Mouse (Mus musculus) G1E (cell line): ENCODE measurements around the gene Nicn1. TPM values are rescaled to one million over a fixed set of nuclear protein-coding genes. Genes with fewer than 3 reads are reported as not detected.
"Not testable (repeated sequence)": the region's sequence is repeated elsewhere in the genome, so short reads cannot be mapped to it uniquely, and the experiment has no call there.

Experiments used
- ATAC-seq: 2 replicates; pipeline ENCODE4 v1.8.0; 2016; ENCODE audit warnings: mild to moderate bottlenecking; ENCODE audit not compliant: insufficient number of reproducible peaks, poor library complexity, low FRiP score, severe bottlenecking; ENCODE audit errors: extremely low read depth
- DNase-seq: peaks from one replicate; pipeline ENCODE4 v3.0.0; 2012; ENCODE audit warnings: low spot score
- H3K27me3 ChIP-seq: 2 replicates; pipeline ENCODE4 v1.6.1; 2012; ENCODE audit warnings: mild to moderate bottlenecking, low read length, inconsistent platforms; ENCODE audit not compliant: insufficient read depth
- H3K36me3 ChIP-seq: replicated peaks from 2 replicates; pipeline ENCODE3; 2012; ENCODE audit warnings: mild to moderate bottlenecking, inconsistent platforms
- H3K4me1 ChIP-seq: 2 replicates; pipeline ENCODE4 v1.6.1; 2012; ENCODE audit warnings: low read depth, low read length, inconsistent platforms, mixed read lengths; ENCODE audit not compliant: insufficient read depth
- H3K4me3 ChIP-seq: 2 replicates; pipeline ENCODE4 v1.5.1; 2012; ENCODE audit warnings: low read depth, mild to moderate bottlenecking, inconsistent platforms, low read length, moderate library complexity, mixed read lengths
- H3K9me3 ChIP-seq: replicated peaks from 2 replicates; pipeline ENCODE4 v1.6.1; 2012; ENCODE audit warnings: inconsistent platforms
- CTCF ChIP-seq: IDR thresholded peaks from 2 replicates; pipeline ENCODE4 v1.5.1; 2012; ENCODE audit warnings: low read depth, low read length, inconsistent platforms, mixed read lengths
- GATA1 ChIP-seq: IDR thresholded peaks from 2 replicates; pipeline ENCODE4 v1.6.1; 2012; ENCODE audit warnings: borderline replicate concordance, low read length, inconsistent platforms, mixed read lengths
- GATA2 ChIP-seq: IDR thresholded peaks from 2 replicates; pipeline ENCODE4 v1.6.1; 2012; ENCODE audit warnings: low read depth, low read length, inconsistent platforms, borderline replicate concordance
- POLR2AphosphoS5 ChIP-seq: IDR thresholded peaks from 2 replicates; pipeline ENCODE4 v1.6.1; 2012; ENCODE audit warnings: low read depth, low read length, inconsistent platforms; ENCODE audit not compliant: insufficient replicate concordance
- TAL1 ChIP-seq: conservative IDR thresholded peaks from 2 replicates; pipeline ENCODE4 v1.6.1; 2012; ENCODE audit warnings: low read depth, low read length, inconsistent platforms, mixed read lengths
- polyA plus RNA-seq: library from polyadenylated mRNA; stranded (reverse); fragments of >175 nt; gene quantifications from 2 replicates; pipeline ENCODE4 v1.2.3, GENCODE M21; 2012
- total RNA-seq, 2 experiments: library from RNA; stranded (forward) in 1 of 2; stranded (reverse) in 1 of 2; fragments of 200-1000 nt in 1 of 2; fragments of >200 nt in 1 of 2; fragmentation: Nextera tagmentation in 1 of 2; gene quantifications; 2 replicates each; pipeline ENCODE4 v1.2.3; 2014 to 2017

Gene Nicn1
- total and polyA plus RNA-seq, 3 experiments, result 0.52 to 20.2 (median 5.8) TPM

- peaks cover 29% of the 10 kb centered on the region for H3K4me1 ChIP-seq
- ATAC-seq (peak; percentile 93), DNase-seq (peak; percentile 97)
- H3K36me3 ChIP-seq, result peaks cover 42% of the 10 kb centered on the region
- no peaks in the 10 kb centered on the region for H3K27me3 ChIP-seq
- peak within 1 kb of the TSS; percentile 73 for H3K4me3 ChIP-seq
- TF ChIP-seq CTCF, result no peak
- TF ChIP-seq GATA1, result no peak
- TF ChIP-seq POLR2AphosphoS5, result peak; percentile 92
- H3K9me3 ChIP-seq, result no peaks in the 10 kb centered on the region
Measured at GRCm38 (mm10) chr9:108305629-108306520, 15.6 kb downstream of the Nicn1 start, which contains the start of the genes Rhoa and Tcta. Gene Rhoa (plus strand): TSS chr9:108306129. Gene Tcta (minus strand): TSS chr9:108306160.

GRCm38 (mm10) chr9:108306571-108306980 is 16.3 kb downstream of the Nicn1 start:
- peak overlapping the region; percentile 73 for H3K4me3 ChIP-seq
- DNase-seq (peak; percentile 81), ATAC-seq (no peak)
- peaks cover 35% of the 10 kb centered on the region for H3K4me1 ChIP-seq
- TF ChIP-seq GATA2 (no peak), CTCF (no peak), GATA1 (no peak), POLR2AphosphoS5 (no peak), TAL1 (no peak)
- no peaks in the 10 kb centered on the region for H3K9me3 ChIP-seq
- no peaks in the 10 kb centered on the region for H3K27me3 ChIP-seq
- peaks cover 44% of the 10 kb centered on the region for H3K36me3 ChIP-seq

- ATAC-seq (no peak), DNase-seq (no peak)
- H3K4me1 ChIP-seq, result peaks cover 41% of the 10 kb centered on the region
- H3K9me3 ChIP-seq, result no peaks in the 10 kb centered on the region
- H3K4me3 ChIP-seq, result peak overlapping the region; percentile 73
- TF ChIP-seq CTCF (no peak), GATA2 (no peak), GATA1 (no peak), TAL1 (no peak), POLR2AphosphoS5 (no peak)
- H3K27me3 ChIP-seq, result no peaks in the 10 kb centered on the region
- peaks cover 45% of the 10 kb centered on the region for H3K36me3 ChIP-seq
Measured at GRCm38 (mm10) chr9:108307021-108307807, 17.0 kb downstream of the Nicn1 start.

- no peak for DNase-seq
- H3K36me3 ChIP-seq, result peaks cover 41% of the 10 kb centered on the region
- H3K4me1 ChIP-seq, result peaks cover 44% of the 10 kb centered on the region
Measured at GRCm38 (mm10) chr9:108308141-108308540, 17.9 kb downstream of the Nicn1 start.

GRCm38 (mm10) chr9:108317572-108317971 is 27.3 kb downstream of the Nicn1 start:
- H3K27me3 ChIP-seq, result no peaks in the 10 kb centered on the region
- TF ChIP-seq TAL1, result no peak
- no peak for TF ChIP-seq GATA2
- no peak for TF ChIP-seq POLR2AphosphoS5
- no peak for TF ChIP-seq CTCF
- no peak for TF ChIP-seq GATA1
- peaks cover 42% of the 10 kb centered on the region for H3K4me1 ChIP-seq
- ATAC-seq, result no peak
- H3K4me3 ChIP-seq, result no peak overlapping the region
- H3K36me3 ChIP-seq, result peaks cover 75% of the 10 kb centered on the region
- DNase-seq, result no peak
- no peaks in the 10 kb centered on the region for H3K9me3 ChIP-seq

More at GRCm38 (mm10) chr9:108308141-108308540, 17.9 kb downstream of the Nicn1 start:
- H3K9me3 ChIP-seq, result no peaks in the 10 kb centered on the region
- no peak for TF ChIP-seq GATA1
- TF ChIP-seq CTCF, result no peak
- TF ChIP-seq POLR2AphosphoS5, result no peak
- TF ChIP-seq TAL1, result no peak
- TF ChIP-seq GATA2, result no peak
- ATAC-seq, result no peak
- peak overlapping the region; percentile 73 for H3K4me3 ChIP-seq
- no peaks in the 10 kb centered on the region for H3K27me3 ChIP-seq

GRCm38 (mm10) chr9:108318462-108318861 is 28.2 kb downstream of the Nicn1 start:
- Histone ChIP-seq H3K4me1 (peaks cover 41% of the 10 kb centered on the region), H3K9me3 (no peaks in the 10 kb centered on the region), H3K27me3 (no peaks in the 10 kb centered on the region), H3K4me3 (no peak overlapping the region), H3K36me3 (peaks cover 78% of the 10 kb centered on the region)
- ATAC-seq, result 0 out of 2 replicates have a peak, but pooled peaks have one; percentile 15
- TF ChIP-seq GATA2, result no peak
- TF ChIP-seq TAL1, result 0 out of 2 replicates have a peak, but pooled peaks have one; percentile 7
- no peak for DNase-seq

GRCm38 (mm10) chr9:108322054-108322453 is 31.8 kb downstream of the Nicn1 start:
- not testable (repeated sequence) for H3K9me3 ChIP-seq, H3K4me3 ChIP-seq, H3K27me3 ChIP-seq, ATAC-seq, DNase-seq
- peaks cover 76% of the 10 kb centered on the region for H3K36me3 ChIP-seq
- H3K4me1 ChIP-seq, result peaks cover 45% of the 10 kb centered on the region
